Mouse (Mus musculus): ENCODE measurements at regions not wholly inside any gene's neighbourhood (a gene's known extent, or its start where the extent isn't known, plus 50 kb on each side); places are given as distances from the start of the nearest gene placed in this dataset.

- no peak for TF ChIP-seq CTCF (IDR thresholded peaks at IDR 0.05; ENCODE audit: insufficient read depth, low read length)
- no peak for TF ChIP-seq POLR2A (IDR thresholded peaks at IDR 0.05; ENCODE audit: borderline replicate concordance, extremely low read depth, low read depth, low read length)
Measured at GRCm38 (mm10) chr10:97409181-97409581, 70.2 kb upstream of the Dcn start.

Data from lung, adult 2 months (tissue).